Mouse (Mus musculus) lung, adult 2 months (tissue): ENCODE measurements around the gene Pes1.

ENCODE experiments used
- CTCF ChIP-seq: fragments of 200-500 bp; IDR thresholded peaks from 2 replicates; pipeline ENCODE4 v1.5.1; 2011; ENCODE audit warnings: mild to moderate bottlenecking, low read length, control low read depth; ENCODE audit not compliant: insufficient read depth
- POLR2A ChIP-seq: fragments of 200-500 bp; IDR thresholded peaks from 2 replicates; pipeline ENCODE4 v1.6.1; 2011; ENCODE audit warnings: low read depth, mild to moderate bottlenecking, control low read depth, low read length, borderline replicate concordance; ENCODE audit errors: extremely low read depth

DNA sequence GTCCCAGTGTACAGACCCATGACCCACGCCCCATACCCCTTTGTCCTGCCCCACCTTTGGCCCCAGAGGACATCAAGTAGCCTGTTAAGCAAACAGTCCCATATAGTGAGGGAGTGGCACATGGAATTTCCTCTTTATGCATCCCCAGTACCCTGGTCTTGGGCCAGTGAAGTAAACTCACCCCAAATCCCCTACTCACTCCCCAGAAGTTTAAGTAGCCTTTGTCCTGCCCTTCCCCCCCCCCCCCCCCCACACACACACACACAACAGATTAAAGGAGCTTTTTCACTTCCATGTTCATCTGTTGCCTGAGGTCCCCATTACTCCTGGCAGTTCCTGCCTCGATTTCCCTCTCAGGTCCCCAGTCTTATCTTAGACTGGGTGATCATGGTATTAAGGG, 59.5 kb downstream of the Pes1 start:
- TF ChIP-seq CTCF (no peak), POLR2A (no peak)
